Mouse (Mus musculus) spleen, postnatal 10 days (tissue): Measurements from ENCODE around the gene Nedd8.

Source experiments
- DNase-seq, 2 experiments: peaks; one replicate each; pipeline ENCODE4 v3.0.0; 2021 to 2022; ENCODE audit warnings: low spot score in 2 of 2

The Nedd8 gene

DNA sequence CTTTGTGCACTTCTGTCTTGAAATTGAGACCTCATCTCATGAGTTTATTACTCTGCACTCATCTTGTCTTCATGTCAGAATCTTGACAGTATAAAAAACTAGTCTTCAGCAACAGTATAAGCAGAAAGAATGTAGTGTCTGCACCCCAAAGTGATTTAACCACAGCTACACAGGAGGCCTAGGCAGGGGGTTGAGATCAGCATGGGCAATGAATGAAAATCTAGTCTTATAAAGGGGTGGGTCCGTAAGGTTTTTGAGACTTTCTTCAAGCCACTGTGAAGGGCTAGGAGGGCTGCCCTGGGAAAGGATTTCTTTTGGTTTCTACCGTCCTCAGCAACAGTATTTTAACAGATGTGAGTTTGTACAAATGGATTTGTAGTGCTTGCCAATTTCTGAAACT, 11.3 kb downstream of the Nedd8 start:
- no peak for DNase-seq

GRCm38 (mm10) chr14:55659960-55660573, 11.9 kb downstream of the Nedd8 start, which contains the start of gene Mdp1:
Gene Mdp1, minus strand, starts transcription at chr14:55660508.
- DNase-seq, result peak; percentile 70 to 84

- no peak for DNase-seq
Measured at GRCm38 (mm10) chr14:55658011-55658410, 13.9 kb downstream of the Nedd8 start.

- no peak for DNase-seq
Measured at GRCm38 (mm10) chr14:55656935-55657334, 15.0 kb downstream of the Nedd8 start.

- no peak for DNase-seq
Measured at GRCm38 (mm10) chr14:55651528-55651927, 20.4 kb downstream of the Nedd8 start.

DNA sequence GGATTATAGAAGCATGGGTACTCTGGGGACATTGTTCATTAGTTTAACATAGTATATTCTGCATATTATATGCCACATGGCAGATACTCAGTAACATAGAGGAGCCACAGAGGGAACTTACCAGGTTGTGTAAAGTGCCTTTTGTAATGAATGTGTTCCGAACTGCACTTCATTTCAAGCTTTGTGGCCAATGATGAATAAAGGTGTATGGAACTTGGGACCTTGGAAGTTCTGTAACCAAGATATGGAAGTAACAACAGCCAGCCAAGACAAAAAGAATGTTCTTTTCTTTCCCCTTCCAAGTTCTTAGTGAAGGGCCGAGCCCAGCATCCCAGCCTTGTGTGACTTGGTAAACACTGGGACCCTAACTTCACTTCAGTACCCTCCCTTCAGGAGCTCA, 22.0 kb downstream of the Nedd8 start, which contains the start of gene Tssk4:
Gene Tssk4, plus strand, starts transcription at position 301 of the 400 bp plus-strand sequence.
- DNase-seq, result no peak

DNA sequence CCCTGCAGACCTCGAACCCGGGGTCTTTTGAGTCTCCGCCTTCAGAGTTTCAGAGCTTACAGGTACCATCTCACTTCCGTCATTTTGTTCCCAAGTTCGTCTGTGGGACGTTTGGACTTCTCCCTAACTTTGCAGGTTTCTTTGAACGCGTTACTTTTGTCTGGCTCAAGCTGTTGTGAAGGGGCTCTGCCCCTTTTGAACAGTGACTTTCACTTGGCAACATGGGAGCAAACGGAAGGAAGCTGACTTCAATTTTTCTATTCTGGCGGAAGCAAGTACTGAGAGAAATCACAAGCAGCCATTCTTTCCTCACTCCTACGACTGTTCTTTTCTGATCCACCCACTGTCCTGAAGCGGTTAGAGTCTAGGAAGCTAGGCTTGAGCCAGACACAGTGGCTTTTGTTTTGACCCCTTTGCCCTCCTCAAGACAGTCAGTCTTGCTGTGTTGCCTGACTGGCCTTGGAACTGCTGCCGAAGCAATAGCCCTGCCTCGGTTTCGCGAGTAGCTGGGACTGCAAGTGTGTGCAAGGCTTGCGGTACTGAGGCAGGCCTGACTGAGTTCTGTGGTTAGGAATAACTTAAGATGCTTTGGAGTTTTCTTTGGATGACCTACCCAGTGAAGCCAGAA, 27.5 kb downstream of the Nedd8 start:
- peak in 1 of 2 experiments; percentile 27 for DNase-seq

DNA sequence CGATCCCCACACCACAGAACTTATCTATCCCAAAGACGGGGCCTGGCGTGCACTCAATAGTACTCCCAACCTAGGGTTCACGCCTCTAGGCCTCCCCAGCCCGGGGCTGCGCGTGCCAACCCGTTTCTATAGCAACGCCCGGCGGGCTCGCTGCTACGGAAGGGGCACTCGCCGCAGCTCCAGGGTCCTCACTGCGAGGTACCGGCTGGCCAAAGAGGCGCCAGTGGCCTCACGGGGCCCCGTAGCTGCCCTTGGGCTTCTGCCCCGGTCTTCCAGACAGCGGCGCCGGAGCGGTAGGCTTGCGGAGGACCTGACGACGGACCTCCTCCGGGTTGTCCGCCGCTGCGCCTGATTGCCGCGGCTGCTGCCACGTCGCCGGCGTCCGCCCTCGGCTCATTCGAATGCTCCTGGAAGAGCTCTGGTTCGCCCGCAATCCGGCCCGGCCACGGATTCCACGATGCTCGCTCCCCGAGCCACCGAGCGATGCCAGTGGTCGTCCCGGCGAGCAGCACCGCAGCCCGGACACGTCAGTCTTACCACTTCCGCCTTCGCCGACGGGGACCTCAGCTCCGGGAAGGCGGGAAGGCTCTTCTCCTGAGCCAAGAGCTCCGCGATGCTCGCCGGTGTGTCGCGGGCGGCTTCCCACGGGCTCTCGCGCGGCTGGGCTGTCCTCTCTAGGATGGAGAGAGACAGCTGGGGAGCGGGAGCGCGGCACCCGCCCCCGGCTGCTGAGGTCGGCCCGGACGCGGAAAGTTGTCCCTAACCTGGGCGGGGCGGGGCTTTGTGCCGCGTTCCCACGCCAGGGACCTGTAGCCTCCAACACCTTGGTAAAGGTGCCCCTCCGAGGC, 28.6 kb downstream of the Nedd8 start, which contains the start of gene Tm9sf1:
Gene Tm9sf1, minus strand, starts transcription at position 747 of the 848 bp plus-strand sequence.
- peak; percentile 89 to 96 for DNase-seq

GRCm38 (mm10) chr14:55642679-55643059, 29.3 kb downstream of the Nedd8 start:
- peak in 1 of 2 experiments; percentile 21 for DNase-seq

- DNase-seq, result no peak
Measured at GRCm38 (mm10) chr14:55641291-55641690, 30.6 kb downstream of the Nedd8 start.

DNA sequence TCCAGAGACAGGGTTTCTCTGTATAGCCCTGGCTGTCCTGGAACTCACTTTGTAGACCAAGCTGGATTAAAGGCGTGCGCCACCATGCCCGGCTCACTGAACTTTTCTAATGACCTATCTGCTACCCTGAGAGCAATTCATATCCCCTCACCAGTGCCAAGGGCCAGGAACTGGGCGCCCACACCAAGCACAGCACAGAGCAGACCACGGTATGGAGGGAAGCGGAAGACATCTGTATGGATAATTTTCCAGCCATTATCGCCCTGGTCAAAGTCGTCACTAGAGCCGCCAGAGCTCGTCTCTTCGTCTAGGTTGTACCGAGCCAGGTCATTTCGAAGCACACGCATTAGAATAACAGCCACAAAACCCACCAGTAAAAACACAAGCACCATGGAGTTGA, 31.1 kb downstream of the Nedd8 start:
- no peak for DNase-seq

DNA sequence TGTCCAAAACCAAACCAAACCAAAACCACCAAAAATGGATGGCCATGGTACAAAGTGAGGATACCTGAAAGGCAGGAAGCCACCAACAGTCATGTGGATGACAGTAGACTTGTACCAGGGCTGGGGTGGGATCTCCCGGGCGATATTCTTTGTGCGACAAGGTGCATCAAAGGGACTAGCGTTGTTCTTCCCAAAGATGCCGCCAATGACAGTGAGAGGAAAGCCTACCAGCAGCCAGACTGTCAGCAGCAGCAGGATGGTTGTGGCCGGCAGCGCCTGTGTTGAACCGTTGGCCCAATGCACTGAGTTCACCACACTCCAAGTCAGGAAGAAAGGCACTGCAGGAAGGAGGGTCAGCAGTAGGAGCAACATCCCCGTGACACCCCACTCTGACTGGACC, 34.1 kb downstream of the Nedd8 start, which contains the start of gene Gm49378:
Gene Gm49378, minus strand, starts transcription at position 101 of the 400 bp plus-strand sequence.
- no peak for DNase-seq

- peak; percentile 53 to 84 for DNase-seq
Measured at GRCm38 (mm10) chr14:55635523-55636007, 36.4 kb downstream of the Nedd8 start, which contains the start of gene Ipo4. Gene Ipo4, minus strand, starts transcription at chr14:55635957.

- DNase-seq, result no peak
Measured at GRCm38 (mm10) chr14:55634874-55635522, 36.9 kb downstream of the Nedd8 start.

DNA sequence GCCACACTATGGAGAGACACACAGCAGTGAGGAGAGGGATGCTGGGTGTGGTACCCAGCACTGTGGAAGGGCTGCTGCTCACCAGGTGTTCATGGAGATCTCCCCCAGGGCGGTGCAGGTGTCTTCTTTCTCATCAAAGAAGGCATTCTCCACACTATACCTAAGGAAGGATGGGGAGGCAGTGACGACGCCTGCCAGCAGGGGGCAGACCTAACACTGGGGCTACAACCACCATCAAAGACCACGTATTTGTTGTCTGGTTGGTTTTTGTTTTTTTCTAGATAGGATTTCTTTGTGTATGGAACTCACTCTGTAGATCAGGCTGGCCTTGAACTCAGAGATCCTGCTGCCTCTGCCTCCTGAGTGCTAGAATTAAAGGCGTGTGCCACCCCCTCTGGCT, 42.6 kb downstream of the Nedd8 start:
- peak; percentile 76 to 87 for DNase-seq

DNA sequence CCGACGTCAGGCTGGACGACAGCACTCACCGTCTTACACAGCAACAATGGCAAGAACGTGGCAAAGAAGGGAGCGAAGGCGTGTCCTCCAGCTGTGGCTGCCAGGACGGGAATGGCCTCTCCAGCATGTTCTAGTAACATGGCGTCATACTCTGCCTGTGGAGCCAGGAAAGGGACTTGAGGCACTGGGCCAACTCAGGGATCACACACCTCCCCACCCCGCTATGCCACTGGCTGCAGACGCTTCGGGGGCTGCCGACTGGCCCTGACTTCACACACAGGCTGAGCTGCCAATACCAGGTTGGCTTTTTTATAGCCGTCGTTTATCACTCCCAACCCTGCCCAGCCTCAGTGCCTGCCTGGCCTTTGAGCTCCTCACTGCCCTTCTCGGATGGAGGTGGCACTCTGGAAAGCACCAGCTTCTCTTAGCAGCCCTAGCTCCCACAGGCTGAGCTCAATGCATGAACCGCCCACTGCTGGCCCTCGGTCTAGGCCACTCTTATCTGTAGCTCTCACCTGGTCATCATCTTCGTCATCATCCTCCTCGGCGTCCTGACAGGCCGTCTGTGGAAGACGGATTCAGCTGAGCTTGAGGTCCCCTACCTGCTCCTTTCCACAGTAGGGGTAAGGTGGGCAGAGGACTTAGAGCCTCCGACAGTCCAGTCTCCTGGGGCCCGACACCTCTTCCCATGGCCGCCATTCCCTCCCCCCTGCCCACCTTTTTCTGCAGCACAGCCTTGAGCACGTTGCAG, 43.7 kb downstream of the Nedd8 start:
- DNase-seq, result no peak

DNA sequence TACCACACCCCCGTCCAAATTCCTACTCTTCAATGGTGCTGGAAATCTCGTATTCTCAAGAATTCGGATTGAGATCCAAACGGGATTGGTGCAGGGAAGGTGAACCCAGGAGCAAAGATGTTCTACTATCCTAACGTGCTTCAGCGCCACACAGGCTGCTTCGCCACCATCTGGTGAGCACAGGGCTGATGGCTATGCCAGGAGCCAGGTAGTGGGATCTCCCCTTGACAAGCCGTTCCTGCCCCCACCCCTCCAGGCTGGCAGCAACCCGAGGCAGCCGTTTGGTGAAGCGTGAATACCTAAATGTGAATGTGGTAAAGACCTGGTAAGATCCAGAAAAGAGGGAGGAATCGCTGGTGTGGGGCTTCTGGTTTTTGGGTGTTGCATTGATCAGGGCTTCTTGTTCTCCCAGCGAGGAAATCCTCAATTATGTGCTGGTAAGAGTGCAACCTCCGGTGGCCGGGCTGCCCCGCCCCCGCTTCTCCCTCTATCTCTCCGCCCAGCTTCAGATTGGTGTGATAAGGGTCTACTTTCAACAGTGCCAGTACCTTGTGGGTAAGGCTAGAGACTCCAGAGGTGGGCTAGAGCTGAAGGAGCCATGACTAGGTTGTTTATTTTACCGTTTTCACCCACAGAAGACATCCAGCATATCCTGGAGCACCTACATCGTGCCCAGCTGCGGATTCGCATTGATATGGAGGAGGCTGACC, 53.3 kb downstream of the Nedd8 start:
- DNase-seq, result peak; percentile 35 to 40

DNA sequence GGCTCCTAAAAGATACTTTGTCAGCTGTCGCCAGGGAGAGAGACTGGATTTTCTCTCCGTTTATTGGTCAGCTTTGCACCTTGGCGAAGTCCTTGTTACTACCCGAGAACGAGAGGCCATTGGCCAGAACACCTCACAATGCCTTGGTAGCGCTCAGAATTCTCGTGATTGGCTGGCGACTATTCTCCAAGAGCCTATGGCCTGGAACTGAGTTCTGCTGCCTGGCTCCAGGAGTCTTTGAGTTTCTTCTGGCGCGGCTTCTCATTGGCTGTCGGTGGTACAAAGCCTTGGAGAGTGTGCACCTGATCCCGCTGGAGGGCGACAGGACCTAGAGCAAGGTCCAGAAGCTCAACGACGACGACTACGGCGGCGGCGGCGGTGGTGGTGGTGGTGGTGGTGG, 54.1 kb downstream of the Nedd8 start, which contains the start of gene Rec8:
Gene Rec8, plus strand, starts transcription at position 216 of the 400 bp plus-strand sequence.
- peak in 1 of 2 experiments; percentile 35 for DNase-seq

- no peak for DNase-seq
Measured at GRCm38 (mm10) chr14:55616844-55617243, 55.1 kb downstream of the Nedd8 start.

GRCm38 (mm10) chr14:55615876-55616275, 56.0 kb downstream of the Nedd8 start:
- DNase-seq, result no peak
